Mouse (Mus musculus) left cerebral cortex, postnatal 36 days (tissue): ENCODE data around the gene Pkib. TPM values are rescaled to one million over a fixed set of nuclear protein-coding genes. Genes with fewer than 3 reads are reported as not detected.

Source experiments
- total RNA-seq, 2 experiments: library from RNA; stranded (reverse); gene quantifications; 2 replicates each; pipeline ENCODE4 v1.2.3; 2021

Pkib gene
- total RNA-seq, 2 experiments from 2014 or later: 9.7 to 13.1 TPM

Other genes with a start within 250 kb of the Pkib start
- 10 to 100 TPM; 26.6 to 33.7 TPM for gene Hsf2, start 145.6 kb upstream of the Pkib start, total RNA-seq
- gene Serinc1, start 99.5 kb upstream of the Pkib start, total RNA-seq: 1,000 to 10,000 TPM in 1 of 2 experiments, 100 to 1,000 TPM in 1; 965 to 1,014 TPM
- 10 to 100 TPM; 44.4 to 50.3 TPM for gene Fabp7, start 152.9 kb downstream of the Pkib start, total RNA-seq
- gene Smpdl3a, start 162.4 kb downstream of the Pkib start, total RNA-seq: 10 to 100 TPM; 22.6 to 30.0 TPM